Mouse (Mus musculus) intestine, postnatal 0 days (tissue): ENCODE measurements around the gene Slain2. TPM values are rescaled to one million over a fixed set of nuclear protein-coding genes. Genes with fewer than 3 reads are reported as not detected.

ENCODE experiments used
- ATAC-seq: fragments of 200-750 bp; cut with Nextera tagmentation; 2 replicates; pipeline ENCODE4 v1.8.0; 2017; ENCODE audit warnings: mild to moderate bottlenecking, moderate TSS enrichment, moderate library complexity
- H3K27ac ChIP-seq: fragments of 300-500 bp; sonication (generic); 2 replicates; pipeline ENCODE4 v1.5.1; 2014; ENCODE audit warnings: mild to moderate bottlenecking, low read depth, low read length, moderate library complexity
- H3K27me3 ChIP-seq: fragments of 300-500 bp; sonication (generic); replicated peaks from 2 replicates; pipeline ENCODE4 v1.6.1; 2014; ENCODE audit warnings: low read length, mixed read lengths; ENCODE audit not compliant: control insufficient read depth, insufficient read depth
- H3K36me3 ChIP-seq: fragments of 300-500 bp; sonication (generic); 2 replicates; pipeline ENCODE4 v1.6.1; 2014; ENCODE audit warnings: mild to moderate bottlenecking, moderate library complexity; ENCODE audit not compliant: control insufficient read depth, insufficient read depth
- H3K4me1 ChIP-seq: fragments of 300-500 bp; sonication (generic); replicated peaks from 2 replicates; pipeline ENCODE4 v1.6.1; 2014; ENCODE audit warnings: antibody characterized with exemption, low read length, mixed read lengths; ENCODE audit not compliant: control insufficient read depth, insufficient read depth
- H3K4me2 ChIP-seq: fragments of 300-500 bp; sonication (generic); replicated peaks from 2 replicates; pipeline ENCODE4 v1.6.1; 2014; ENCODE audit warnings: low read depth, mild to moderate bottlenecking, moderate library complexity
- H3K4me3 ChIP-seq: fragments of 300-500 bp; sonication (generic); 2 replicates; pipeline ENCODE4 v1.5.1; 2014; ENCODE audit warnings: low read depth, low read length
- H3K9ac ChIP-seq: fragments of 300-500 bp; sonication (generic); 2 replicates; pipeline ENCODE4 v1.6.1; 2014; ENCODE audit warnings: mild to moderate bottlenecking, low read depth, low read length
- H3K9me3 ChIP-seq: fragments of 300-500 bp; sonication (generic); 2 replicates; pipeline ENCODE4 v1.6.1; 2016; ENCODE audit warnings: mixed run types; ENCODE audit not compliant: control insufficient read depth
- CTCF ChIP-seq: sonication (generic); IDR thresholded peaks from 2 replicates; pipeline ENCODE4 v1.5.1; 2016; ENCODE audit warnings: low read depth, mild to moderate bottlenecking, control low read depth, antibody characterized with exemption, moderate library complexity
- WGBS: fragments of 180-500 bp; shearing (Covaris S2); extraction: QIAGEN DNeasy Blood & Tissue Kit; methylation state at CpG from one replicate; pipeline ENCODE4 v1.1.7; 2014; 5-methylcytosine and 5-hydroxymethylcytosine counted together
- polyA plus RNA-seq: library from polyadenylated mRNA; unstranded; fragments of >200 nt; fragmentation: Nextera tagmentation; extraction: Ambion mirVana; gene quantifications from 2 replicates; pipeline ENCODE4 v1.2.1, GENCODE M21; 2015

Slain2 gene
- polyA plus RNA-seq, 1 experiment from 2014 or later: 10.1 TPM

GRCm38 (mm10) chr5:72974602-72975001 lies 60.5 kb downstream of the Slain2 start, which contains the start of gene Gm10135:
Gene Gm10135, minus strand, starts transcription at chr5:72974702.
- Histone ChIP-seq H3K36me3 (peaks cover 16% of the 10 kb centered on the region), H3K9me3 (no peaks in the 10 kb centered on the region), H3K9ac (no peak within 1 kb of the TSS; the same call in 1 of the 2 replicates), H3K27ac (no peak within 1 kb of the TSS), H3K4me1 (no peaks in the 10 kb centered on the region), H3K4me3 (no peak within 1 kb of the TSS), H3K27me3 (no peaks in the 10 kb centered on the region), H3K4me2 (no peak within 1 kb of the TSS)
- WGBS: 95% methylated on average over 7 of the region's 7 CpGs
- no peak for ATAC-seq
- no peak for TF ChIP-seq CTCF

GRCm38 (mm10) chr5:72975996-72976395 lies 61.9 kb downstream of the Slain2 start:
- H3K4me1 ChIP-seq: no peaks in the 10 kb centered on the region
- WGBS: 86% methylated on average over 6 of the region's 6 CpGs
- TF ChIP-seq CTCF: no peak
- no peak overlapping the region for H3K27ac ChIP-seq
- no peaks in the 10 kb centered on the region for H3K9me3 ChIP-seq
- no peak for ATAC-seq
- no peak overlapping the region for H3K9ac ChIP-seq
- no peak overlapping the region for H3K4me3 ChIP-seq
- H3K27me3 ChIP-seq: no peaks in the 10 kb centered on the region
- H3K4me2 ChIP-seq: no peak overlapping the region
- peaks cover 24% of the 10 kb centered on the region for H3K36me3 ChIP-seq

- no peak overlapping the region for H3K4me2 ChIP-seq
- WGBS: 82% methylated on average over 4 of the region's 4 CpGs
Observed at GRCm38 (mm10) chr5:72976539-72976938, 62.4 kb downstream of the Slain2 start.

GRCm38 (mm10) chr5:72984091-72984490 lies 70.0 kb downstream of the Slain2 start:
- TF ChIP-seq CTCF: peak; percentile 88
- Histone ChIP-seq H3K9me3 (no peaks in the 10 kb centered on the region), H3K27me3 (no peaks in the 10 kb centered on the region), H3K4me1 (no peaks in the 10 kb centered on the region), H3K9ac (no peak overlapping the region), H3K4me2 (no peak overlapping the region), H3K4me3 (no peak overlapping the region), H3K36me3 (peaks cover 12% of the 10 kb centered on the region), H3K27ac (no peak overlapping the region)
- no peak for ATAC-seq
- WGBS: 5% methylated on average over 2 of the region's 2 CpGs

More at GRCm38 (mm10) chr5:72976539-72976938, 62.4 kb downstream of the Slain2 start:
- no peaks in the 10 kb centered on the region for H3K27me3 ChIP-seq
- TF ChIP-seq CTCF: no peak
- no peak overlapping the region for H3K27ac ChIP-seq
- H3K36me3 ChIP-seq: peaks cover 24% of the 10 kb centered on the region
- no peak overlapping the region for H3K9ac ChIP-seq
- no peak for ATAC-seq
- no peak overlapping the region for H3K4me3 ChIP-seq
- H3K4me1 ChIP-seq: no peaks in the 10 kb centered on the region
- no peaks in the 10 kb centered on the region for H3K9me3 ChIP-seq

- TF ChIP-seq CTCF: no peak
- WGBS: 69% methylated on average over 7 of the region's 7 CpGs
- Histone ChIP-seq H3K36me3 (no peaks in the 10 kb centered on the region), H3K9me3 (no peaks in the 10 kb centered on the region), H3K4me1 (no peaks in the 10 kb centered on the region), H3K27ac (no peak overlapping the region), H3K4me3 (no peak overlapping the region), H3K9ac (no peak overlapping the region), H3K27me3 (no peaks in the 10 kb centered on the region), H3K4me2 (no peak overlapping the region)
- no peak for ATAC-seq
Observed at GRCm38 (mm10) chr5:72987786-72988185, 73.7 kb downstream of the Slain2 start.

- no peaks in the 10 kb centered on the region for H3K4me1 ChIP-seq
- no peak overlapping the region for H3K4me3 ChIP-seq
- H3K27ac ChIP-seq: no peak overlapping the region
- H3K4me2 ChIP-seq: no peak overlapping the region
- 64% methylated on average over 8 of the region's 8 CpGs for WGBS
- no peak for TF ChIP-seq CTCF
- no peak overlapping the region for H3K9ac ChIP-seq
- H3K36me3 ChIP-seq: no peaks in the 10 kb centered on the region
- H3K9me3 ChIP-seq: no peaks in the 10 kb centered on the region
- H3K27me3 ChIP-seq: no peaks in the 10 kb centered on the region
- no peak for ATAC-seq
Observed at GRCm38 (mm10) chr5:72989756-72990155, 75.7 kb downstream of the Slain2 start.

- H3K4me2 ChIP-seq: no peak overlapping the region
- no peaks in the 10 kb centered on the region for H3K4me1 ChIP-seq
- H3K27ac ChIP-seq: no peak overlapping the region
- no peaks in the 10 kb centered on the region for H3K27me3 ChIP-seq
- 88% methylated on average over 1 of the region's 1 CpGs for WGBS
- ATAC-seq: no peak
- no peaks in the 10 kb centered on the region for H3K9me3 ChIP-seq
- H3K4me3 ChIP-seq: no peak overlapping the region
- no peak for TF ChIP-seq CTCF
- no peak overlapping the region for H3K9ac ChIP-seq
- no peaks in the 10 kb centered on the region for H3K36me3 ChIP-seq
Observed at GRCm38 (mm10) chr5:72992474-72992873, 78.4 kb downstream of the Slain2 start.
